Mouse (Mus musculus): ENCODE results near the gene Dennd4c.

DNA sequence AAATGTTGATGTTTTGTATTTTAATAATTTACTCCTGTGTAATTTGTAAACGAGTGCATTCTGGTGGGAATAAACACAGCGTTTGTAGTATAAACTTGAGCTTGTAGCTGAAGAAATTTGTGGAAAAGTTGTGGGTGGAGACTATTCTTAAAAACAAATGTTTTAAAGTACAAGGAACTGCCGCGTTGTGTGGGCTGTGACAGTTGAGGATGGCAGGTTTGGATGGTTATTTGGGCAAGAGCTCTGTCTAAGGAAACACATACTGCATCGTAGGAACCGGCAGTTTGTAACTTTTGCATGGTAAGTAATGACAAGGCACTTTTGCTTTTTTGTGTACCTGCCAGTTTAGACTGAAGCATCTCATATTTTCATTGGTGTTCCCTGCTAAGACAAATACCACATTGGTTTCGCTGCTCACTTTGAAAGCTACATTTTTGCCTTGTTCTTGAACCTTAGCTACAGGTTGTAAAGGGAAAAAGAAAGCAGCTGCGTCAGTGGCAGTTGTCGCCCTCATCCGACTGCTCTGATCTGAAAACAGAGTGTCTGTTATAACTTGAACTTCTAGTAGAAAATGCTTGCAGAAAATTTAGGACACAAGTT lies 2.1 kb downstream of the Dennd4c start:
- no peak for TF ChIP-seq EP300 (IDR thresholded peaks at IDR 0.05; ENCODE audit: low read depth)
- TF ChIP-seq CTCF (IDR thresholded peaks at IDR 0.05; ENCODE audit: low read depth) = no peak

Measured in liver, embryonic 14.5 days (tissue).